Mouse (Mus musculus) leukemia stem cell, adult 10-12 weeks (primary cell): ENCODE results near the gene Tmem26. TPM values are rescaled to one million over a fixed set of nuclear protein-coding genes. Genes with fewer than 3 reads are reported as not detected.

Source experiments
- polyA plus RNA-seq: library from polyadenylated mRNA; stranded (reverse); fragments of >175 nt; gene quantifications from 2 replicates; pipeline ENCODE4 v1.2.3, GENCODE M21; 2012; ENCODE audit warnings: low replicate concordance

Tmem26 gene
- polyA plus RNA-seq: 1.4 and 3.8 TPM in 2 replicates

DNA sequence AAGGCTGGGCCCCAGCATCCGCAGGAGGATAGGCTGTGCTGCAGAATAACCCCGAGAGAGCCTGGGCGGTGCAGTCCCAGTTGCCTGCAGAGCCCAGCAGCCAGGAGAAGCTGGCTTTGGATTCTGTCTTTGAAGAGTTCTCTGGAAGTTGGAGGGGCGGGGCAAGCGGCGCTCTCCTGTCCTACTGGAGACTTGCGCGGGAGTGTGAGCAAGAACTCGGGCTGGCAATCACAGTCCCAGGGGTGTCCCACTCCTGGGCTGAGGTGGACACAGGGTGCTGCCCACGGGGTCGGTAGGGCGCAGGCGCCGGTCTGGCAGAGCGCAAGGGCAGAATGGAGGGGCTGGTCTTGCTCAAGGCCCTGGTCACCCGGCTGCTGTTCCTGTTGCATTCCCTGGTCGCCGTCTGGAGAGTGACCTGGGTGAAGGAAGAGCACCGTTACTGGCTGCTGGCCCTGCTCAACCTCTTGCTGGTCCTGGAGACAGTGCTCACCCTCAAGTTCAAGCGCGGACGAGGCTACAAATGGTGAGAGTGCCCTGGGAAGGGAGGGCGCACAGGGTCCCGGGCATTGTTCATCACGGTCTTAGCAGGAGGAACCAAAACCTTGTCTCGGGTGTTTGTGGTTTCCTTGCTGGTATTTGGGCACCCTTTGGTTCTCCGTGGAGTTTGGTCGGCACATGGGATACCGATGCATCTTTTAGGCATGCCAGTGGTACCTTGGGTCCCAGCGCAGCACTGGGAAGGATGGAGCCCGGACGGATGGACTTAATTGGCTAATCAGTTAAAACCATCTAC, at the start of gene Tmem26:
Gene Tmem26 (plus strand): TSS at position 79 of the 793 bp plus-strand sequence.

Other genes with a start within 250 kb of the Tmem26 start
- not detected in 2 replicates for gene Cabcoco1, start 181.8 kb upstream of the Tmem26 start, polyA plus RNA-seq